Mouse (Mus musculus): ENCODE measurements at regions not wholly inside any gene's neighbourhood (a gene's known extent, or its start where the extent isn't known, plus 50 kb on each side); places are given as distances from the start of the nearest gene placed in this dataset.
"Not testable (repeated sequence)": the region's sequence is repeated elsewhere in the genome, so short reads cannot be mapped to it uniquely, and the experiment has no call there.

DNA sequence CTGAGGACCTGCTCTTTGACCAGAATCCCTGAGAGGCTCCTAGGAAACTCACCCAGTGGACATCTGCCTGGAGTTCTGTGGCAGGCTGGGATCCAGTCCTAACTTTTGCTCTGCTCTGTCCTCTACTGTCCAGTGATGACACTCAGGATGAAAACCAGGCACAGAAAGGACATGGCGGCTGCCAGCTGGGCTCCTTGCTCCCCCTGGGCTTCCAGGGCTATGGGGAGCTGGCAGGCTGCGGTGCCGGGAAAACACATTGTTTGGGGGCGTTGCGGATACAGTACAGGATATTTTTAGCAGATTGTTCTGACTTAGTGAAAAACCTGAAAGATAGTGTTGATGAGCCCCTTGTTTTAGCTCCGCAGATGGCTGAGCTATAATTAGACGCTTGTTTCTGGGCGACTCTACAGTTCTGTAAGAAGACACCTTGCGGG is 94.2 kb upstream of the Klf13 start:
- peak; percentile 85 to 91 for DNase-seq (ENCODE audit: low spot score in 2 of 2)

- DNase-seq (ENCODE audit: low spot score in 2 of 2), result no peak
Measured at GRCm38 (mm10) chr7:64030650-64031049, 91.9 kb upstream of the Klf13 start.

- DNase-seq (ENCODE audit: low spot score in 2 of 2), result no peak
Measured at GRCm38 (mm10) chr7:64027100-64027499, 88.4 kb upstream of the Klf13 start.

DNA sequence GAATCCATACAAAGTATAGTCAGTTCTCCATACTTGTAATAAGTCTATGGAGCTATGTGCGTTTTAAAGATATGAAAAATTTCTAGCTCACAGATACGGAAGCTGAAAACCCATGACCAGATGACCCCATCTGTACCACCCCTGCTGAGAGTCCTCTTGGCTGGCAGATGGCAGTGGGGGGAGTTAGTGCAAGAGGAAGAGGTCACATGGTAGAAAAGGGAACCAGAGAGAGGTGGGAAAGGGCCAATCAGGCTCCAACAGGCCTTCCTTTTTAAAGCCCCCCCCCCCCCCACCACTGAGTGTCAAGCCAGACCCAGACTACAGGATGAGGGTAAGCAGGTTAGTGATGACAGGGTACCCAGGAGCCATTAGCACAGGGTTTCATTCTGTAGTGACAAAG is 86.4 kb upstream of the Klf13 start:
- DNase-seq (ENCODE audit: low spot score in 2 of 2), result no peak

DNA sequence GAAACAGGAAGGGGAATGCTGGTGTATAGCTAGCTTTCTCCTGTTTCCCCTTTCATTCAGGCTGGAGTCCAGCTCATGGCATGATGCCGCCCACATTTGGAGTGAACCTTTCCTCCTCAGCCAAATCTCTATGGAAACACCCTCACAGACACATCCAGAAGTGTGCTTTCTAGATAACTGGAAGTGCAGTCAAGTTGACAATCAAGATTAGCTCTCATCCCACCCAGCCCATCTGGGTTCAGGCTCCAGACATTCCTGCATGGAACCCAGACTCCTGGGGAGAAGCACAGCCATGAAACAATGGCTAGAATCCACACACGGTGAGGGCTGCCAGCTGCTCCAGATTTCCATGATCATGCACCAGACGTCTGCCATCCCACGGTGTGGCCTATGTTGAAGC is 85.5 kb upstream of the Klf13 start:
- DNase-seq (ENCODE audit: low spot score in 2 of 2), result peak; percentile 51 to 57

DNA sequence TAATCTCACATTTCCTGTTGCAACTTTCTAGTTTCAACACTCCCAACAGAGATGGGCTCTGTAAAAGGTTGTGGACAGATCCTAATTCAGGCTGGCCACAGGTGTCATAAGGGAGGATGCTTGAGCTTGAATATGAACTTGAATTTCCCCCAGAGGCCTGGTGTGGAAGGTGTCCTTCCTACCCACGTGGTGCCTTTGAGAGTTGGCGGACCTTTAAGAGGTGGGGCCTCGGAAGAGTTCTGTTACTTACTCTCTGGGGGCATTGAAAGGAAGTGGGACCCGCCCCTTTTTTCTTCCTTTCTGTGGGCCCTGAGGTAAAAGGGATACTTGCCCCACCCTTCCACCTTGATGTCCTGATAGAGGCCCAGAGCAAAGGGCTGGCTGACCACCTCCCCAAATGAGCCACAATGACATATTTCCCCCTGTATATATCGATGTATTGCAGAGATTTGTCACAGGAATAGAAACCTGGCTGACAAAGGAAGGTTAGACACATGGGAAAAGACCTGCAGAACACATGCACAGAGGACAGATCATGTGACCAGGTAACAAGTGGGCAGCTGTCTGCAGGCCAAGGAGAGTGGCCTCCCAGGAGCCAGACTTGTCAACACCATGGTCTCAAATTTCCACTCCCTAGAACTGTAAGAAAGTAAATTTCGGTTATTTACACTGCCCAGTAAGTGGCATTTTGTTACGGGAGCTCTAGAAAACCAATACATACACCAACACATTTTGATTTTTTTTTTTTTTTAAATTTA is 84.2 kb upstream of the Klf13 start:
- DNase-seq (ENCODE audit: low spot score in 2 of 2), result no peak

GRCm38 (mm10) chr7:64021241-64022108 is 82.8 kb upstream of the Klf13 start:
- DNase-seq (ENCODE audit: low spot score in 2 of 2), result peak; percentile 41 to 61

GRCm38 (mm10) chr7:64018107-64018506 is 79.4 kb upstream of the Klf13 start:
- DNase-seq (ENCODE audit: low spot score in 2 of 2), result no peak

- DNase-seq (ENCODE audit: low spot score in 2 of 2), result peak; percentile 29 to 36
Measured at GRCm38 (mm10) chr7:64016874-64017273, 78.2 kb upstream of the Klf13 start.

- DNase-seq (ENCODE audit: low spot score in 2 of 2), result not testable (repeated sequence)
Measured at GRCm38 (mm10) chr7:64015136-64015535, 76.4 kb upstream of the Klf13 start.

GRCm38 (mm10) chr7:64014227-64014626 is 75.5 kb upstream of the Klf13 start:
- no peak for DNase-seq (ENCODE audit: low spot score in 2 of 2)

- DNase-seq (ENCODE audit: low spot score in 2 of 2), result no peak
Measured at GRCm38 (mm10) chr7:64013023-64013547, 74.4 kb upstream of the Klf13 start.

DNA sequence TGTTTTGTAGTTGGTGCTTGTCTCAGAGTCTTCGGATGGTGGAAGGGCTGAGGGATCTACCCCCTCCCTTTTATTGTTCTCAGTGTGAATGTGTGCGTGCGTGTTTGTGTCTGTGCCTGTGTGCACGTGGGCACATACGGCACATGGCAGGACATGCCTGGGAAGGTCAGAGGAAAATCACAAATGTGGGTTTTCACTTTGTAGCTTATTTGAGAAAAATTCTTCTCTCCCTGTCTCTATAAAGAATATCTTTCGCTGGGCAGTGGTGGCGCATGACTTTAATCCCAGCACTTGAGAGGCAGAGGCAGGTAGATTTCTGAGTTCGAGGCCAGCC is 73.5 kb upstream of the Klf13 start:
- no peak for DNase-seq (ENCODE audit: low spot score in 2 of 2)

DNA sequence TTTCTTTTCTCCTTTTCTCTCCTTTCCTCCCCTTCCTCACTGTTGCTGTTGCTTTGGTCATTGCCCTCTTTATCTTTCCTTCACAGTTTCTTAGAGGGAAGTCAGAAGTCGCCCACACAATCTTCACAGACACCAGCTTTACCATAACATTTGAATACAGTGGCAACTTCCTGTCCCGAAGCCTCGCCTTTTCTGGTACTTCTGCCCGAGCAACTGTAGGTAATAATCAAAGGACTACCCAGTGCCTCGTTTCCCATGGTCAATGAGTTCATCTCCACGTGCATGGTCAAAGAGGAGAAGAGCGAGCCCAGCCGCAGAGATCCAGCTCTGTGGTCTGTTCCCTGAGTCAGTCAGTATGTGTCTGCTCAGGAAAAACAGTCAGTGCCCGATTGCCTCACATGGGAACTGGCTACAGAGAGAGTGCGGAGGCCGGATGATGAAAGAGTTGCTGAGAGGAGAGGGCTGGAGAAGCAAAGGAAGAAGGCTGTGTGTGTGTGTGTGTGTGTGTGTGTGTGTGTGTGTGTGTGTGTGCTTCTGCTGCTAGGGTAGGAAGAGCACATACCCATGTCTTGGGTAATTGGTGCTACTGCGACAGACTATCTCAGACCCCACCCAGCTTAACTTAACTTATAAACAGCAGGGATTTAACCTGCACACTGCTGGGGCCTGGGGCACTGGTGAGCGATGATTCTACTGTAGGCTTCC is 73.0 kb upstream of the Klf13 start:
- DNase-seq (ENCODE audit: low spot score in 2 of 2), result peak in 1 of 2 experiments; percentile 27

DNA sequence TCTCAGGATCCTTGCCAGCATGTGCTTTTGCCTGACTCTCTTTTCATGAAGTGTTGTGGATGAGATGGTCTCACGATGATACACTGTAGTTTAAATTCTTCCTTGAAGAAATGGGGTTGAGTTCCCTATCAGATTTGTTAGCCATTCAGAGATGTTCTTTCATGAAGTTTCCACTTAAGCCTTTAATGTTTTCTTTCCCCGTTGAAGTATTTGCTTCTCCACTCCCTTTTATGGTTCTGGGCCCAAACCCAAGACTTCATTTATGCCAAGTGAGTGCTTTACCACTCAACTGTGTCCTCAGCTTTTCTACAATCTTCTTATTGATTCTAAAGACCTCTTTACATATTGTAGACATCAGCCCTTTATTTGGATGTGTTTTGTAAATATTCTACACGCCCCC is 71.9 kb upstream of the Klf13 start:
- DNase-seq (ENCODE audit: low spot score in 2 of 2), result no peak

DNA sequence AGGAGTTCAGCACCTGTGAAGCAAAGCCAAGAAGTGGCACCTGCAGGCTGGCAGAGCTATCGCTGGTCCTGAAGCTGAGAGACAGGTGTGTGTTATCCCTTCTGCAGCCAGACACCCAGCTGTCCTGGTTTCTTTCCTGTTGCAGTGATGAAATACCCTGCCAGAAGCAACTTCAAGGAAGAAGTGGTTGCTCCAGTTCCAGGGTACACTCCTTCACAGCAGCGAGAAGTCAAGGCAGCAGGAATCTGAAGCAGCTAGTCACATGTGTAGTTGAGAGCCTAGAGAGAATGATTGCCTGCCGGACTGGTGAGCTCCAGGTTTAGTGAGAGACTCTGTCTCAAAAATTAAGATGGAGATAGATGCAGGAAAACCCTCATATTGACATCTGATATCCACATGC is 69.1 kb upstream of the Klf13 start:
- DNase-seq (ENCODE audit: low spot score in 2 of 2), result no peak

DNA sequence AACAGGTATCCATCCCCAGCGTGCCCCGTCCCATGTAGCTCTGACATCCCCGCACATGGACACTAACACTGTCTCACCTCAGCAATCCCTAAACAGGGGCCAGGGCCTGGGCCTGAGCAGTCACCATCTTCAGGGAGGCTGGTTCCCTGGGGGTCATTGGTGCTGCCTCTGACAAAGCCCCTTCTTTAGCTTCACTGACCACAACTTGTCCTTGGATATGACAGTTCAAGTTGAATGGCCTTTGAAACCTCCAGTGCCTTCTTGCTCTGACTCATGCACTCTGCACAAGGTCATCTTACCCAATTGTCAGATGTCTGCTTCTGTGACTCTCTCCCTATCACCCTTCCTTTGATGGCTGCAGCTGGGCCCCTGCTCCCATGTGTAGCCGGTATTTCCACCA is 68.2 kb upstream of the Klf13 start:
- DNase-seq (ENCODE audit: low spot score in 2 of 2), result no peak

GRCm38 (mm10) chr7:64005765-64006164 is 67.0 kb upstream of the Klf13 start:
- no peak for DNase-seq (ENCODE audit: low spot score in 2 of 2)

DNA sequence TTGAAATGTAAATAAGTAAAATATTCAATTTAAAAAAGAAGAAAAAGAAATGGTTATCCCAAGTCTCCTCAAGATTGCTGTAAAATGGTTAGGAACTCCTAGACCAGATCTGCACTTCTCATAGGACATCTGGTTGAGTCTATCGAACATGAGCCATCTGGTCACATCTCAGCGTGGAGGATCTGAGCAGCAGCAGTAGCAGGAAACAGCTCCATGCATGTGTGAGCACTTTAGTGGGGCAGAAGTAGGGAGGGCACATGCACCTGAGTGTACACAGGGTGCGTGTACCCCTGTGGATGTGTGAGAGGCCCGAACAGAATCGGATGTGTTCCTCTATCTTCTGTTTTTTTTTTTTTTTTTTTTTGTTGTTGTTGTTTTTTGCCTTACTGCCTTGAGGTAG is 65.2 kb upstream of the Klf13 start:
- DNase-seq (ENCODE audit: low spot score in 2 of 2), result no peak

DNA sequence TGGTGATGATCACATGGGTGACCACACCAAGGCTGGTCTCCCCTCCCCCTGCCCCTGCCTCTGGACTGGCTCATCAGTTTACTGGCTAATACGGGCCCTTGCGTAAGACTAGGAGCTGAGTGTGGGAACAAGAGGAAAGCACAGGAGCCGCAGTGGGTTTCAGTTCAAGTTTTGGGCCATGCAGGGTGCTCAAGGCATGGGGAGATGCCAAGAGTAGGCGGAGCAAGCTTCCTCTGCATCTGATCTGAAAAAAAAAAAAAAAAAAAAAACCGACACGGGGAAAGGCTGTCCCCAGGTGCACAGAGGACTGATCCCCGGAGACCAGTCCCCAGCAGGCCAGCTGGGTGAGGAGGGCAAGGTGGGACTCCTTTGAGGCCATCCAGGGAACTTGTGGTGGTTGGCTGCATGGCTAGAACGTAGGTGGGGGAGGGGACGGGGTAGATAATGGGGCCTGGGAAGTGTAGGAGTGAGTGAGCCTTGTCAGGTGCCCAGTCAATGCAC is 62.9 kb upstream of the Klf13 start:
- DNase-seq (ENCODE audit: low spot score in 2 of 2), result no peak

Data from left cerebral cortex, adult 18-20 months (tissue).